Mouse (Mus musculus) small intestine, adult 2 months (tissue): Measurements from ENCODE around the gene Fam83f. TPM values are rescaled to one million over a fixed set of nuclear protein-coding genes. Genes with fewer than 3 reads are reported as not detected.

Experiments
- H3K27ac ChIP-seq: fragments of 200-500 bp; 2 replicates; pipeline ENCODE4 v1.5.1; 2012; ENCODE audit warnings: low read depth, low read length, control low read depth, inconsistent platforms; ENCODE audit not compliant: insufficient read depth
- H3K27me3 ChIP-seq: fragments of 200-500 bp; 2 replicates; pipeline ENCODE4 v1.6.1; 2012; ENCODE audit warnings: mild to moderate bottlenecking, moderate library complexity, low read length, inconsistent platforms; ENCODE audit not compliant: control insufficient read depth, insufficient read depth
- H3K36me3 ChIP-seq: fragments of 200-500 bp; 2 replicates; pipeline ENCODE4 v1.6.1; 2012; ENCODE audit warnings: mild to moderate bottlenecking, low read length, control low read depth, inconsistent platforms; ENCODE audit not compliant: control insufficient read depth, insufficient read depth
- H3K4me1 ChIP-seq: fragments of 200-500 bp; 2 replicates; pipeline ENCODE4 v1.6.1; 2012; ENCODE audit warnings: low read length, inconsistent platforms, mixed read lengths; ENCODE audit not compliant: control insufficient read depth, insufficient read depth, insufficient read length
- H3K4me3 ChIP-seq: fragments of 200-500 bp; 2 replicates; pipeline ENCODE4 v1.5.1; 2012; ENCODE audit warnings: low read depth, mild to moderate bottlenecking, control low read depth, inconsistent platforms, low read length, moderate library complexity
- CTCF ChIP-seq: fragments of 200-500 bp; IDR thresholded peaks from 2 replicates; pipeline ENCODE4 v1.5.1; 2012; ENCODE audit warnings: low read depth, mild to moderate bottlenecking, control low read depth, inconsistent platforms, low read length, moderate library complexity, mixed read lengths; ENCODE audit not compliant: insufficient replicate concordance, insufficient read length; ENCODE audit errors: extremely low read depth
- POLR2A ChIP-seq: fragments of 200-500 bp; IDR thresholded peaks from 2 replicates; pipeline ENCODE4 v1.6.1; 2012; ENCODE audit warnings: low read depth, mild to moderate bottlenecking, control low read depth, inconsistent platforms, low read length, moderate library complexity
- WGBS: fragments of 180-500 bp; shearing (Covaris S2); methylation state at CpG from one replicate; pipeline ENCODE4 v1.1.7; 2018; 5-methylcytosine and 5-hydroxymethylcytosine counted together
- polyA plus RNA-seq: library from polyadenylated mRNA; depleted of rRNA; stranded (reverse); fragments of >200 nt; gene quantifications from 2 replicates; pipeline ENCODE4 v1.2.3, GENCODE M21; 2012

Gene Fam83f
- polyA plus RNA-seq, 1 experiment, result 21.5 TPM

GRCm38 (mm10) chr15:80707088-80707487 is 35.4 kb downstream of the Fam83f start:
- Histone ChIP-seq H3K4me1 (peaks cover 14% of the 10 kb centered on the region), H3K4me3 (no peak overlapping the region), H3K36me3 (no peaks in the 10 kb centered on the region), H3K27ac (peak overlapping the region; percentile 61), H3K27me3 (no peaks in the 10 kb centered on the region)
- TF ChIP-seq CTCF (no peak), POLR2A (no peak)
- WGBS, result 11% methylated on average over 8 of the region's 8 CpGs

DNA sequence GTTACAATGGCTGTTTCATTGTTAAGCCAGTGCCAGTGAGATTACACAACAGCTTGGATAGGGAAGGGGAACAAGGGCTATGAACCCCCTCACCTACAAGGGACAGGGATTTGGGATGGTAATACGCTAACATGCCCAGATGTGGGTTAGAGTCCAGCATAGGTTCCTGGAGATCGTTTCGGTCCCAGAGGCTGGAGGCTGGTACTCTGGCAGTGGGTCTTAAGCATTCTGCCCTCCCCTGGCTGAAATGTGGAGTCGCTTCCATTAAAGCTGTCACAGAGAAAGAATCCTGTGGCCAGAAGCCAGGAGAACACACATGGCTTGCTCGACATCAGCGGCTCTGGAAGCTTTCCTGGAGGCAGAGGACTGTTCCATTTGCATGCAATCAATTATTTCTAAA is 37.9 kb downstream of the Fam83f start:
- Histone ChIP-seq H3K4me3 (no peak overlapping the region), H3K27ac (no peak overlapping the region), H3K36me3 (no peaks in the 10 kb centered on the region), H3K27me3 (no peaks in the 10 kb centered on the region), H3K4me1 (peaks cover 11% of the 10 kb centered on the region; the same call in 1 of the 2 replicates)
- TF ChIP-seq POLR2A (no peak), CTCF (no peak)
- 32% methylated on average over 6 of the region's 6 CpGs for WGBS

DNA sequence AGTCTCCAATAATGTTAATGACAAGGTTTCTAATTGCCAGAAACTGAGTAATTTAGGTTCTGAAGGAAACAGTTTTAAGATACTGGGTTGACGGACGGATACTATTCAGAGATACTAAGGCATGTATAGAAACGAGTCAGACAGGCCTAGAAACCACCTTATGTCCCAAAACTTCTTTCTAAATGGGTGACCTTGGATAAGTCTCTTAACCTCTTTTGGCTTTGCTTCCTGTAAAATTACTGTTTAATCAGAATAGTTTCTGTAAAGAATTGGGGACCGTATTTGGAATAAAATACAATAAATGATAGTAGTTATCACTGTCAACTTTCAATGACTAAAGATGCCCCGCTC is 38.6 kb downstream of the Fam83f start:
- TF ChIP-seq POLR2A, result no peak
- no peak for TF ChIP-seq CTCF
- Histone ChIP-seq H3K4me1 (peaks cover 11% of the 10 kb centered on the region; the same call in 1 of the 2 replicates), H3K27me3 (no peaks in the 10 kb centered on the region), H3K36me3 (no peaks in the 10 kb centered on the region), H3K27ac (peak overlapping the region; percentile 94; the same call in 1 of the 2 replicates), H3K4me3 (peak overlapping the region; percentile 76)
- WGBS, result 15% methylated on average over 5 of the region's 5 CpGs

GRCm38 (mm10) chr15:80710608-80711363 is 39.1 kb downstream of the Fam83f start, which contains the start of gene Tnrc6b:
Gene Tnrc6b, plus strand, starts transcription at chr15:80711313.
- no peaks in the 10 kb centered on the region for H3K27me3 ChIP-seq
- H3K27ac ChIP-seq, result peak within 1 kb of the TSS; percentile 94
- under 1% methylated on average over 39 of the region's 39 CpGs for WGBS
- peak within 1 kb of the TSS; percentile 96 for H3K4me3 ChIP-seq
- peaks cover 11% of the 10 kb centered on the region; the same call in 1 of the 2 replicates for H3K4me1 ChIP-seq
- H3K36me3 ChIP-seq, result no peaks in the 10 kb centered on the region
- TF ChIP-seq CTCF, result no peak
- TF ChIP-seq POLR2A, result peak; percentile 87

GRCm38 (mm10) chr15:80711401-80712151 is 39.9 kb downstream of the Fam83f start:
- H3K36me3 ChIP-seq, result no peaks in the 10 kb centered on the region
- H3K4me1 ChIP-seq, result peaks cover 11% of the 10 kb centered on the region; the same call in 1 of the 2 replicates
- 1% methylated on average over 95 of the region's 106 CpGs for WGBS
- H3K27me3 ChIP-seq, result no peaks in the 10 kb centered on the region
- H3K4me3 ChIP-seq, result peak overlapping the region; percentile 96
- TF ChIP-seq POLR2A (no peak), CTCF (no peak)
- H3K27ac ChIP-seq, result peak overlapping the region; percentile 81

DNA sequence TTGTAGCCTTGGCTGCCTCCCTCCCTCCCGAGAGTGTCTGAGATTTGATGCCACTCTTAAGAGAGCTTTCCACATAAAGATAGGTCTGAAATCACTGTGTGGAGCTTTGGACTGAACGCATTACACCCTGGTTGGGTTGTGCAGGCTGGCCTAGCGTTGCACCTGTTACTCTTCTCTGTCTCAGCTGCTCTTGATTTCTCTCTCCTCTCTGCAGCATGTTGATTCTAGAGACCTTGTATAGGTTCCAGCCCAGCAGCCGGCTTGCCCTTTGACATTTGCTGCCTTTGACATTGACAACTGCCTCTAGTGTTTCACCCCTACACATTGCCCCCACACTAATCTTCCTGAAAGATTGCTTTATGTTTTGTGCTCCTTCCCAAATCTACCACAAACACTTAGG is 42.7 kb downstream of the Fam83f start:
- TF ChIP-seq CTCF (no peak), POLR2A (no peak)
- 85% methylated on average over 4 of the region's 4 CpGs for WGBS
- Histone ChIP-seq H3K27me3 (no peaks in the 10 kb centered on the region), H3K36me3 (no peaks in the 10 kb centered on the region), H3K4me1 (peaks cover 2% of the 10 kb centered on the region; the same call in 1 of the 2 replicates), H3K27ac (no peak overlapping the region), H3K4me3 (no peak overlapping the region)

DNA sequence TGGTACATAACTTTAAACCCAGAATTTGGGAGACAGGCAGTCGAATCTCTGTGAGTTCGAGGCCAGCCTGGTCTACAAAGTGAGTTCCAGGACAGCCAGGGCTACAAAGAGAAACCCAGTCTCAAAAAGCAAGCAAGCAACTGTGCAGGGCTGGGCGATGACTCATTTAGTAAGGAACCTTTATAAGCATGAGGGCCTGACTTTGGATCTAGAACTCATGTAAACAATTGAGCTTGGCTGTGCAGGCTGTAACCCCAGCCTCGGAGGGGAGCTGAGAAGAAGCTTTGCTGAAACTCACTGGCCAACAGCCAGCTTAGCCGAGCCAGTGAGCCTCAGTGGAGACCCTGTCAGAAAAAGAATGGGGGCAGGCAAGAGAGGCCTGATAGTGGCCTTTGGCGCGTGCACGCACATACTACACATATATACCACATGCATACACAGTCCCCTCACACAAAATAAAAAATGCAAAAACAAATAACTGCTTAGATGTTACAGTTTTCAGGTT is 45.0 kb downstream of the Fam83f start:
- WGBS, result 82% methylated on average over 8 of the region's 8 CpGs
- H3K4me1 ChIP-seq, result peaks cover 8% of the 10 kb centered on the region; the same call in 1 of the 2 replicates
- no peaks in the 10 kb centered on the region for H3K36me3 ChIP-seq
- H3K27me3 ChIP-seq, result no peaks in the 10 kb centered on the region
- no peak overlapping the region for H3K27ac ChIP-seq
- no peak for TF ChIP-seq CTCF
- TF ChIP-seq POLR2A, result no peak
- H3K4me3 ChIP-seq, result no peak overlapping the region
